Mouse (Mus musculus) frontal cortex, adult 2 months (tissue): Measurements from ENCODE around the gene Zfp523. TPM values are rescaled to one million over a fixed set of nuclear protein-coding genes. Genes with fewer than 3 reads are reported as not detected.

ENCODE experiments used
- DNase-seq, 2 experiments: peaks; one replicate each; pipeline ENCODE4 v3.0.0; 2022; ENCODE audit warnings: low spot score in 1 of 2; ENCODE audit errors: extremely low spot score in 1 of 2
- polyA plus RNA-seq: library from polyadenylated mRNA; depleted of rRNA; stranded (reverse); fragments of >200 nt; gene quantifications from 2 replicates; pipeline ENCODE4 v1.2.3, GENCODE M21; 2012

Gene Zfp523
- polyA plus RNA-seq, 1 experiment = 135 TPM

DNA sequence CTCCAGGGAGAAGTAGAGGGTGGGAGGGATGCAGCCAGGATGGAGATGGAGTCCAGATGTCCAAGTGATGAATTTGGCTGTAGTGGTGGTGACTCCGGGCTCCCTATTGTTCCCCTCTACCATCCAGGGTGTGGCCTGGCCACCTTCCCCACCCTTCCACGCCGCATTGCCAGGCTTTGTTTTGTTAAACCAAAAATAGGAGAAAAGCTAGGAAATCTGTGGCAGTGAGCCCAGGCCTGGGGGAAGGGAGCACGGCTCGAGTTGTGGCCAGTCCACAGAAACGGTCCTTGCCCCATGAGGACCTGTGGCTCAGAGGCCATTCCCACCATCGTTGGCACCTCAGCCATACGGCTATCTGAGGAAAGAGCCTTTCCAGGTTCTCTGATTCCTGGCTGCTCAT is 22.0 kb upstream of the Zfp523 start:
- no peak for DNase-seq

DNA sequence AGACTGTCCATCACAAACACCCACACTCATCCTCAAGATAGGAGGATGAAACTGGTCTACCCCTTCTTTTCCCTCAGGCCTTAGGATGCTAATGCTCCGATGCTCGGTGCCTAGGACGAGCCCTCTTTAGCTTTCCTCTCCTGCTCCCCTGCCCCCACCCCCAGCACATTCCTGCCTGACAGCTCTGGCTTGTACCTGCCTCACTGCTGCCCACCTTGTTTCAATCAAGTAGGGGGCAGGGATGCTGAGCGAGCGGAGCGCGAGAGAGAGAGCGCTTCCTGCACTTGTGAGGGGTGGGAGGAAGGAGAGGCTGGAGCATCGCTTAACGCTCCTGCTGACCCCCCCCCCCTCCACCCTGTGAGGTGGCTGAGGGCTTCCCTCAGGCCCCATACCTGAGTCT is 16.6 kb upstream of the Zfp523 start:
- DNase-seq = no peak

DNA sequence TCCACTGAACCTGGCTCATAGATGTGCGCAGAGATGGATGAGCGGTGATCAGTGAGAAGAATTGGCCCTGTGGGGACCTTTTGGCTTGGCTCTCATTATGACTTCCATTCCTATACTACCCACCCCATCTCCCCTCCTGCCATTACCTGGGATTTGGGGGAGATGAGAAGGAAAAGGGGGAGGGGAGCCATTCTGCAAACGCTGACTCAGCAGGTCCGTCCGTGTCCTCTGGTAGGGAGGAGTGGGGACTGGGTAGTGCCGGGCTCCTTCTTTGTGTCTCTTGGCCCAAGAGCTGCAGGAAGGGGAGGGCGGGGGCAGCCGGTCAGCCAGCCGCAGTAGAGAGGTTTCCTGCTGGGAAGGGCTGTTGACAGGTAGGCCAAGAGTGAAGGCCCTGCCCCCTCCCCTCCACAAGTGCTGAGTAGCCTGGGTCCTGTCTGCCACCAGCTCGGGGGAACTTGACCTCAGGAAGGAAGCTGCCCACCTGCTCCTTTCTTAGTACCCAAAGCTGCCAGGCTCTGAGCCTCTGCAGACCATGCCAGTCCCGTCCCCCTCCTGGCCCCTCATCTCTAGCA is 15.5 kb upstream of the Zfp523 start:
- no peak for DNase-seq

DNA sequence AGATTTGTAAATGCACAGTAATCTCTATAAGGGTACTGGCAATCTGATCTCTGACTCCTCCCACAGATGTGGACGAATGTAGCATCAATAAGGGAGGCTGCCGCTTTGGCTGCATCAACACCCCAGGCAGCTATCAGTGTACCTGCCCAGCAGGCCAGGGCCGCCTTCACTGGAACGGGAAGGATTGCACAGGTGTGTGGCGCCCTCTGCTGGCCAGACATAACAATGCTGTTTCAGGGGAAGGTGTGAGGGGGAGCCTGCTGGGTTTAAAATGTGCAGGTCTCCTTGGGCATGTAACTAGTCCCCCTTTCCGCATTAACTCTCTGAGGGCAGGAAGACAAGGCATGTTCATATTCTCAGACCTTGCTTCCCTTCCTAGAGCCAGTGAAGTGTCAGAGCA is 13.3 kb upstream of the Zfp523 start:
- DNase-seq = peak in 1 of 2 experiments; percentile 86

DNA sequence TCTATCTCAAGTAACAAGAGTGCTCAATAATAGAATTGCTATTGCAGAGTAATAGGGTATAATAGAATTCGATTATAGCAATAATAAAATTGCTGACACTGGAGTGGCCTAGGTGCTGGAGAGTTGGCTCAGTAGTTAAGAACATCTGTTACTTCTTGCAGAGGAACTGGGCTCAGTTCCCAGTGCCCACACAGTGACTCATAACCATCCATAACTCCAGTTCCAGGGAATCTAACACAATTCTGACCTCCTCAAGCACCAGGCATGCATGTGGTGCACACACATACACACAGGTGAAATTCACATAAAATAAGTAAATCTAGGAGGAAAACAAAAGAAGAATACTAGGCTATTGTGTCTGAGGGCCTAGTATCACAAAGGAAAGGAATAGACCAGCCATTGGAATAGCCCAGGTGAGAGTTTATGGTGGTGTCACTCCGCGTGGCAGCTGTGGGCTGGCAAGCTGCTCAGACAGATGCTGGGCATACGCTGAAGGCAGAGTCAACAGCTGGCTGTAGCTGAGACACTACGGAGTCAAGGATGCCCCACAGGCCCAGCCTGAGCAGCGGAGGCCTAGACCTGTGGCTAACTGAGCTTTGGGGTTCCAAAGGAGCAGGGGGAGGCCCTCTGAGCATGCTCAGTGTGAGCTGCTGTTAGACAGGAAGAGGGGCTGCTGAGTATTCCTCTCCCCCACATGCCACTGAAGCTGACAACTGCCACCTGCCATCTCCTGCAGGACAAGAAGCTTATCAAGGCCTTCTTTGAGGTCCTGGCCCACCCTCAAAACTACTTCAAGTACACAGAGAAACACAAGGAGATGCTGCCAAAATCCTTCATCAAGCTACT is 6.2 kb upstream of the Zfp523 start:
- peak in 1 of 2 experiments; percentile 81 for DNase-seq

DNA sequence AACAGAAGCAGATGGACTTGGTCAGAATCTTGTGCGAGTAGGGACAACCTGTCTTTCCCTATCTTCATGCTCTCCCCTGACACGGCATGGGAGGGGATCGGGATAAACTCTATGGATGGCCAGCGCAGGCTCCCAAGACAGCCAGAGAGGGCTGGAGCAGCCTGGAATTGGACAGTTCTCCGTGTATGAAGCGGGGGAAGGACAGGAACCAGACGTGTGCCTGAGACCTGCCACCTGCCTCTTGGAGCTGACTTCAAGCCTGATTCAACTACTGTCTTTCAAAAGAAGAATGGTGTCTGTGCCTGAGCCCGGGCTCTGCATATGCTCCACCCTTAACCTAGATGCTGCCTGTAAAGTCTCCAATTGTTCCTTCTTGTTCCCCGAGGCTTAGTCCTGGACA is 4.2 kb upstream of the Zfp523 start:
- DNase-seq = no peak

DNA sequence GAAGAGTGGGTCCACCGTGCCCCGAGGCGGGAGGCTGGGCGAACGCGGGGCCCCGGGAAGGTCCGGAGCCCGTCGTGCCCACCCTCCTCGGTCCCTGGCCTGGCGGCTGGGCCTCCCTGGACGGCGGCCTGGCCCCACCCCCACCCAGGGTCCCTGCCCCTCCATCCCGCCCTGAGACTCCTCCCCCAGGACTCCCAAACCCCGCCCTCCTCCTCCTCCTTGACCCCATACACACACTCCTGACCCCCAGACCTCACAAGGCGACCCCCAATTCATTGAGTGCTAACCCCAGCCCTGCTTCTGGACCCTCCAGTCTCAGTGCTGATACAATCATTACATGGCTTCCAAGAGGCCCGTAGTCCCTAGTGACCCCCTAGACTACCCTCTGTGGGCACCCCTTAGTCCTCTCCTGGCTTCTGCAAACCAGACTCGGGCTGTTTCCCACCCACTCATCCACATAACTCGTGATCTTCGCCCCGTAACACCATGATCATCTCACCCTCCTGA is 664 bp downstream of the Zfp523 start:
- no peak for DNase-seq

DNA sequence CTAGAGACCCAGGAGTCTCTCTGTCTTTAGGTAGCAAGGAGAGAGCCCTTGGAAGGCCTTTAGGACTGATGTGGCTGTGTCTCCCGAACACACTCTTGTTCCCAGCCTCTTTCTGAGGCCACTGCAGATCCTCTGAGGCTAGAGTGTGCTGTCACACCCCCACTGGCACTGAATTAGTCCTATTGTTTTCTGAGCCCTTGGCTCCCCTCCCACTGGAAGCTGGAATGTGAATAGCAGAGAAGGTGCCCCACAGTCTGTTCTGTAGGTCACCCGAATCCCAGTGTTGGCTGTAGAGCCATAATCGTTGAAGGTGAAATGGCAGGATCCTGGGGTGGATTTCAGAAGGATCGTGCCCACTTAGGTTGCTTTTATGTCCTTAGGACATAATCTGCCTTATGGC is 3.4 kb downstream of the Zfp523 start:
- no peak for DNase-seq

DNA sequence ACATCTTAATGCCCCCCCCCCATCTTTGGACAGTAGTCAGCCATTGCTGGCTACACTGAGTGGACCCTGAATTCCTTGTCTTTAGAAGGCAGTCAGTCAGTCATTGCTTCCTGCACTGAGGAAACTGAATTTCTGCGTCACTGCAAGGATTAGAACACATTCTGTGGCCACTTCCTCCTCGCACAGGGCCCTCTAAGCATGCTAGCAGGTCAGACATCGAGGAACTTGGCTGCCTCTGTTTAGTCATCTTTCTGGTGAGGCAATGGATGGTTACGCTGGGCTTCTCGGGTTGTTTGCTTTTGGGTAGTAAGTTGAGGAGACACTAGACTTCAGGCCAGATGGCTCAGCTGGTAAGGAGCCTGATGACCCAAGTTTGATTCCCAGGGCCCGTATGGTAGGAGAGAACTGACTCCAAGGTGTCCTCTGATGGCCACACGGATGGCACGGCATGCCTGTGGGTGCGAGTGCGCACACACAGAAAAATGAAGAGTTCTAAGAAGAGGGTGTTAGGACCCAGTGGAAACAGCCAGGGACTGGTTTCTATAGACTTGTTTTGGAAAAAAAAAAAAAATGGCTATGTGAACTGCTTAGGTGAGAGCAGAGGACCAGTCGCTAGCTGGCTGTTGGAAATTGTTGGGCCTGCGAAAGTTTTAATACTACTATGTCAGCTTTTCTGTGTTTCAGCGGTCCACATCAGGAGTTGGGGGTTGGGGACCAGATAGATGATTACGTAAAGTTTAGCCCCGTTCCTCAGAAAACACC is 4.0 kb downstream of the Zfp523 start:
- DNase-seq = no peak

DNA sequence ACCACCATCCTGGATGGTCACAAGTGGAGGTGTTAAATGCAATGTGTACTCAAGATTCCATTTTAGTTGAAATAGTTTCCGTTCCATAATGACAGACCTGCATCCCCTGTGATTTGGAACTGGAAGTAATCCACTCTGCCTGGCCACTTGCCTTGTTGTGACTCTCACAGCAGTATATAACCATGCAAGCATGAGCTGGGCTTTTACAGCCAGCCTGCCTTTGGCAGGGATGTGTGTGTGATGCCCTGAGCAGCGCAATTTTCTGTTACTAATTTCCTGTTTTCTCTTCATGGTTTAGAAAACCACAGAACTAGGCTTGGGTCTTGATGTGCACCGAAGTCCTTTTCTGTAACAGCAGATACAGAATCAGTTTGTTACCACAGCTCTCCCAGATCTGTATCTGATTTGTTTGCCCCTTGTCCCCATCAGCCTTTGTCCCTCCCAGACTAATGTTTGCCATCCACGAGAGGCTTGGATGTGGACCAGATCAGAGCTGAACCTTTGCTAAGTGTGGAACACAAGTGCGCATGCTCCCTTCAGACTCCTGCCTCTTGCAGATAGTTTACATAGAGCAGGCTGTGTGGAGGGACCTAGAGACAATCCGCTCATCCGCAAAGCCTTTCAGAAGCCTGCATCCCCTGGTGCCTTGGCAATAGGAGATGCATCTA is 8.2 kb downstream of the Zfp523 start:
- DNase-seq = no peak

DNA sequence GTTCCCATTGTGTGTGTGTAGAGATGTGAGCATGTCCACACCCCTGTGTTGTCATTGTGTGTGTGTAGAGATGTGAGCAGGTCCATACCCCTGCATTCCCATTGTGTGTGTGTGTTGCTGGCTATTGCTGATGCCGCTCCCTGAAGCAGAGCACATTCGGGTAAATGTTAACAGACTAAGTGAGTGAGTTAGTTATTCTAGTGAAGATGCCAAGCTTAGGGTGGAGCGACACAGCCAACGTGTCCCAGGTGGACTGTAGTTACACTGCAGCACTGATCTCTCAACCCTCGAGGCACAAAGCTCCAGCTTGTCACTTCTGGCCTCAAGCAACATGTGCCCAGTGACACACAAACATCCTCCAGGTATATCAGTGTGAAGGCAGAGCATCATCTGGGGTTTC is 11.4 kb downstream of the Zfp523 start:
- no peak for DNase-seq

DNA sequence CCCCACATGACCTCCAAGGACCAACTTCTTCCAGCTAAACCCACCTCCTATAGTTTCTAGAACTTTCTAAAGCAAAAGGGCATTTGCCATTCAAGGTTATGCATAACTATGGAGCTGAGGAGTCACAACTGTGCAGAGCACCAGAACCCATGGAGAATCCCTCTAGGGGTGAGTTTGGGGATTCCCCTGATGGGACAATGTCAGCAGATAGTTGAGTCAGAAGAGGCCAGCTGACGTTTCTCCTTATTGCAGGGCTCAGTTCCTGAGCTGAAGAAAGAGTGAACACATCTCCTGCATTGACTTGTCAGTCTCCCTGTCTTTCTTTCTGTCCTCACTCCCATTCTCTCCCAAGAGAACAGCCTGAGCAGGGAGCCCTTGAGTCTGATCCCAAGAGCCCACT is 15.8 kb downstream of the Zfp523 start:
- no peak for DNase-seq

DNA sequence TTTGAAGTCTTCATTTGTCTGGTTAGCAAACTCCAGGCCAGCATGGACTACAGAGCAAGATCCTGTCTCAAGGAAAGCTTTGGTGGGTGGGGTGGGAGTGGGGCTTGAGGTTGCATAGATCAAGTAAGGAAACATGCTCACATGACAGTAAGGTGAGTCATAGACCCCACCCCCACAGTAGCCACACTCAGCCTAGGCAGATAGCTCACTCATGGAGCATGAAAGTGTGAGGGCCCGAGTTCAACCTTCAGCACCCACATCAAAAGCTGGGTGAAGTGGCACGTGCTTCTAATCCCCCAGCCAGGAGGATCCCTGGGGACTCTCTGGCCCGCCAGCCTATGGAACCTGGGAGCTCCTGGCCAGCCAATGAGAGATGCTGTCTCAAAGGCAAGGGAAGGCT is 16.6 kb downstream of the Zfp523 start:
- DNase-seq = no peak

DNA sequence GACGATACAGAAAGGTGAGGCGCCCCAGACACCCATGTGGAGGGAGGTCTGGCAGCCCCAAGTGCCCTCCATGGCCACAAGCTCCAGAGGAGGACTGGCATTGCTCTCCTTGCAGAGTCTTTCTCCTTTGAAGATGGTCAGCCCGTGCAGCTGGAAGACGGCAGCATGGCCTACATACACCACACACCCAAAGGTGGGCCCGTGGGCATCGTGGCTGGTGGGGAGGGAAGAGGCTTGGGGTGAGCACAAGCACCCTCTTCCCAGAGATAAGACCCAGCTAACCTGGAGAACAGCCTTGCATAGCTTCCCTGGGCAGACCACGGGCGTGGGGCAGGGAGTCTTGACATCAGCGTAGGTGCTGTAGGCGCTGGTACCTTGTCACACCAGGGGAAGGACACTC is 18.1 kb downstream of the Zfp523 start:
- DNase-seq = no peak

DNA sequence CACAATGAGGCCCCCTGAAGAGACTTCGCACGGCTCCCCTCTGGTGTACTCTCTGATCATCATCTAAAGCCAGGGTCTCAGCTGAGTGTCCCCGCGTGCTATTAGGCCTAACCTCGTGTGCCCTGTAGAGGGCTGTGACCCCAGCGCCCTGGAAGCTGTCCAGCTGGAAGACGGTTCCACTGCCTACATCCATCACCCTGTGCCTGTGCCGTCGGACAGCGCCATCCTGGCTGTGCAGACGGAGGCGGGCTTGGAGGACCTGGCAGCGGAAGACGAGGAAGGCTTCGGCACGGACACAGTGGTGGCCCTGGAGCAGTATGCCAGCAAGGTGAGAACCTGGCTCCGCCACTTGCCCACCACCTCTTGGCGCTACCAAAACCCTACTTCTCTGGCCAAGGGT is 20.7 kb downstream of the Zfp523 start:
- DNase-seq = no peak

DNA sequence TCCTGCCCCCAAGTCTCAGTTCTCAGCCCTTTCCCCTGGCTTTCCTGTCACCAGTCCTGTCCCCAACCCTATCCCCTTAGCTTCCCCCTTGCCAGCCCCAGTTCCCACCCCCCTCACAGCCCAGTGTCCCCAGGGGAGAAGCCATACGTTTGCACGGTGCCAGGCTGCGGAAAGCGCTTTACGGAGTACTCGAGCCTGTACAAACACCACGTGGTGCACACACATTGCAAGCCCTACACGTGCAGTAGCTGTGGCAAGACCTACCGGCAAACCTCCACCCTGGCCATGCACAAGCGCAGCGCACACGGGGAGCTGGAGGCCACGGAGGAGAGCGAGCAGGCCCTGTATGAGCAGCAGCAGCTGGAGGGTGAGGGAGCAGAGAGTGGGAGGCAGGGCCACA is 25.1 kb downstream of the Zfp523 start:
- DNase-seq = no peak

DNA sequence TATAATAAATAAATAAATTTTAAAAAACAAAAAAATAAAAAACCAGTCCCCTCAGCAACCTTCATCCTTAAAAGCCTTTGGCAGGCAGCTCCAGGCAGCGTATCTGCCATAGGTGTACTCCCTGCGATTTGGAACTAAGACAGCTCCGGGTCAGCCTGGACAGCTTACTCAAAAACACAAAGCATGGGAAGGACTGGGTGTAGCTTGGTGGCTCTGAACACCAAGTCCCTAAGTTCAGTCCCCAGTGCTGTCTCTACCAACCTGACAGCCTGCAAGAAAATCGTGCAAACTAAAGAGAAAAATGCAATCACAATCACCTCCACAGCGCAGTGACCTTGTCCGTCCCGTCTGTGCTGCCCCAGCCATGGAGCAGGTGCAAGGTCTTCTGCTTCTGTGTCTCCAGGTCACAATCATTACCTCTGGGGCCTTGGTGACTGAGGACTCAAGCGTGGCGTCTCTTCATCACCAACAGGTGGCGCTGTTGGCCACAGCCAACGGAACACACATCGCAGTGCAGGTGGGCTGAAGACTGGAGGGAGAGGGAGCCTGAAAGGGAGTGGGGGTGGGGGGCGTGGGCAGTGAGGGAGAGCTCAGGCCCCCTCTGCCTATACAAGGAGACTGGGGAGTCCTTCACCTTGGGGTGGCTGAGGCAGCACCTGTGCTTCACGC is 27.3 kb downstream of the Zfp523 start:
- peak in 1 of 2 experiments; percentile 56 for DNase-seq

DNA sequence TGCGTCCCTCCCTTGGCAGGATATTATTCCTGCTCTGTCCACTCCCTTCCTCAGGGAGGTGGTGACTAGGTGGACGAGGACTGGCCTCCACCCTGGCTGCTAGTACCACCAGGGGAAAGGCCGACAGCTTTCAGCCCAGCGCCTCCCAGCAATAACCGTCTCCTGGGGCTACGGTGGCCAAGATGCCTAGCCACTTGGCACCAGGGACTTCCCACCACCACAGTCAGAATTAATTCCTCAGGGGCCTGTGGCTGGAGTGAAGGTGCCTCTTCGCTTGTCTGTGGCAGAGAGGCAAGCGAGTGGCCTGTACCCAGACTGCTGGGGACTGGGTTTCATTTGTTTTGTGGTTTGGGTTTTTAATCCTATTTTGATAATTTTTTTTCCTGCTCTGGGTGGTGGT is 28.5 kb downstream of the Zfp523 start:
- DNase-seq = no peak

DNA sequence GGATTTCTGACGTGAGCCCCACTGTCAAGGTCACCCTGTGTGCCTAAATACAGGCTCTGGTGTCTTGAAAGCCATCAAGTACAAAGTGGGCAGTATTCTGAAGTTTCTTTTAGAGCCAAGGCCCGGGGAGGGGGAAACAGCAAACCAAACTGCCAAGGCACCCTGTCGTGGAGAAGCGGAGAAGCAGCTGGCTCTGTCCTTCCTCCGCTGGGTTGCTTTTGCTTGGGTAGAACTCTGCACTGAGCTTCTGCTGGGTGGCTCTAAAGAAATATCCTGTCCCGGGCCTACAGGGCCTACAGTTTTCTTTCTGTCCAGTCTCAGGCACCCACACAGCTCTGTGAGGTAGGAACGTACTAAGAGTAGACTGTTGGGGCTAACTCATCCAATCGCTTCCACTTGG is 30.2 kb downstream of the Zfp523 start:
- DNase-seq = no peak

DNA sequence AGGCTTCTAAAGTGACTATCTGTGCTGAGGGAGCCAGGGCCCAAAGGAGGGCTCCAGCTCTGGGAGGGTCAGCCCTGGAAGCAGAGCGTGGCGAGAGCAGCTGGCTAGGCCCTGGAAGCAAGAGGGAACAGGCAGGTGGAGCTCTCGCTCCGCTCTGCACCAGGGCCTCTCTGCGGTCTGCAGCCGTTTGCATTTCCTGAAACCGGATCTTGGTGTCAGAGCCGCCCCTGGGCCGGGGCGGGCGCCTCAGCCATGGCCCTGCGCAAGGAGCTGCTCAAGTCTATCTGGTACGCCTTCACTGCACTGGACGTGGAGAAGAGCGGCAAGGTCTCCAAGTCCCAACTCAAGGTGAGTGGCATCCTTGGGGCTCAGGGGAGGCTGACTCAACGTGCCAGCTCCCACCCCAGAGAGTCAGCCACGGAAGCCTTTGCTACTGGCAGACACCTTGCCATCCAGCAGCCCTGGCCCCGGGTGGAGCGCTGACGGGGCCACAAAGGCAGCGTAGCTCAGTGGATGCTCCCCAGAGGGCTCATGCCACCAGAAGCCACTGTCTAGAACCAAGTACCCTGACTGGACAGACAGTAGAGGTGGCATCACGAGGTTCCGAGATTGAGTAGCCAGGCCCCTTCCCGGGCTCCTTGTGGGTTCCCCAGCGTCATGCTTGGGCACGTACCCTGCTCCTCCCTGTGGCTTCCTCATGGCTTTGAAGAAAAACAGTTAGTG is 30.8 kb downstream of the Zfp523 start, which contains the start of gene Def6:
Gene Def6 (plus strand): TSS at position 188 of the 723 bp plus-strand sequence.
- peak in 1 of 2 experiments; percentile 32 for DNase-seq
